Mouse (Mus musculus): ENCODE results near the gene Etfrf1. TPM values are rescaled to one million over a fixed set of nuclear protein-coding genes. Genes with fewer than 3 reads are reported as not detected.

Gene Etfrf1
- polyA plus RNA-seq, 1 experiment from 2014 or later, result 15.4 TPM

DNA sequence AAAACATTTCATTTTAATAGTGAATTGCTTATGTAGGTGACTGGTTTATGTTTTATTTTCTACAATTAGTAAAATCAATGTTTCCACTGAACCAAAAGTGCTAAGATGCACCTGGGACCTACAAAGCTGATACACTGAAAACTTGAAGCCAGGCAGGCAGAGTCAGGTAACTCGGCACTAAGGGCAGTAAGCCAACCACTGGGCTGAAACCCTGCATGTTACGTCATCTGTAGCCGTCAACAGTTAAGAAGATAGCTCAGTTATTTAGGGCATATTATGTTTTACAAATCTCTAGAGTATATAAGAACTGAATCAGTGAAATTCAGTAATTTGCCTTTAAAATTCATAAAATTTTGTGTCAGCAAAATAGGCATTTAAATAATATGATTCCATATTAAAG lies 15.4 kb downstream of the Etfrf1 start:
- H3K4me2 ChIP-seq, result no peak overlapping the region
- no peak overlapping the region for H3K4me3 ChIP-seq (replicated peaks)
- WGBS (ENCODE audit: insufficient replicate concordance), result 82% methylated on average over 3 of the region's 3 CpGs
- H3K4me1 ChIP-seq (replicated peaks), result no peaks in the 10 kb centered on the region
- H3K27me3 ChIP-seq, result no peaks in the 10 kb centered on the region
- peaks cover 48% of the 10 kb centered on the region for H3K36me3 ChIP-seq (replicated peaks)
- no peaks in the 10 kb centered on the region for H3K9me3 ChIP-seq (replicated peaks)
- ATAC-seq (ENCODE audit: insufficient read depth), result no peak
- H3K9ac ChIP-seq, result no peak overlapping the region
- H3K27ac ChIP-seq (replicated peaks), result no peak overlapping the region

GRCm38 (mm10) chr6:145234391-145234790 lies 23.5 kb downstream of the Etfrf1 start:
- Histone ChIP-seq H3K27me3 (no peaks in the 10 kb centered on the region), H3K9ac (no peak overlapping the region), H3K27ac (replicated peaks) (no peak overlapping the region), H3K4me1 (replicated peaks) (no peaks in the 10 kb centered on the region), H3K36me3 (replicated peaks) (peaks cover 39% of the 10 kb centered on the region), H3K4me2 (no peak overlapping the region), H3K9me3 (replicated peaks) (no peaks in the 10 kb centered on the region), H3K4me3 (replicated peaks) (no peak overlapping the region)
- 75% methylated on average over 1 of the region's 1 CpGs for WGBS (ENCODE audit: insufficient replicate concordance)
- ATAC-seq (ENCODE audit: insufficient read depth), result no peak

GRCm38 (mm10) chr6:145235367-145235766 lies 24.4 kb downstream of the Etfrf1 start:
- H3K9me3 ChIP-seq (replicated peaks), result no peaks in the 10 kb centered on the region
- H3K4me3 ChIP-seq (replicated peaks), result no peak overlapping the region
- no peaks in the 10 kb centered on the region for H3K27me3 ChIP-seq
- WGBS (ENCODE audit: insufficient replicate concordance), result 79% methylated on average over 6 of the region's 6 CpGs
- H3K36me3 ChIP-seq (replicated peaks), result peaks cover 42% of the 10 kb centered on the region
- no peak for ATAC-seq (ENCODE audit: insufficient read depth)
- no peak overlapping the region for H3K27ac ChIP-seq (replicated peaks)
- H3K4me1 ChIP-seq (replicated peaks), result no peaks in the 10 kb centered on the region
- no peak overlapping the region for H3K9ac ChIP-seq
- no peak overlapping the region for H3K4me2 ChIP-seq

DNA sequence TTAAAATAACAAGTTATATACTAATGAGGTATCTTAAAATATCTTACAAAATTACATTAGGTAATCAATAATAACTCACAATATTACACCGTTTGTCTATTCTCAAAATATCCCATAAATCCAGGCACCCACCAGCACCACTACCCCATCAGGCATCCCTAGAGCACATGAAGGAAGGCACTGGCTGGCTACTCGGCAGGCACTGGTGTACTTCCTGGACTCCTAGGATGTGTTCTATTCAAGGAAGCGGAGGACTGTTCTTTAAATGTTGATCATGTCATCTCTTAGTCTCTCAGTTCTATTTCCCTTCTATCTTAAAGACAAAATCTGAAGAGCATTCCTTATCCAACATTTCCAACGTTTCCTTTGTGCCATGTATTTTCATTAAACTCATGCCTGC lies 26.2 kb downstream of the Etfrf1 start:
- Histone ChIP-seq H3K9me3 (replicated peaks) (no peaks in the 10 kb centered on the region), H3K27ac (replicated peaks) (no peak overlapping the region), H3K27me3 (no peaks in the 10 kb centered on the region), H3K36me3 (replicated peaks) (peaks cover 42% of the 10 kb centered on the region), H3K4me3 (replicated peaks) (no peak overlapping the region), H3K4me1 (replicated peaks) (no peaks in the 10 kb centered on the region), H3K4me2 (no peak overlapping the region), H3K9ac (no peak overlapping the region)
- ATAC-seq (ENCODE audit: insufficient read depth), result no peak
- 68% methylated on average over 4 of the region's 4 CpGs for WGBS (ENCODE audit: insufficient replicate concordance)

GRCm38 (mm10) chr6:145240285-145240684 lies 29.4 kb downstream of the Etfrf1 start:
- H3K9ac ChIP-seq, result no peak overlapping the region
- no peaks in the 10 kb centered on the region for H3K27me3 ChIP-seq
- peaks cover 53% of the 10 kb centered on the region for H3K36me3 ChIP-seq (replicated peaks)
- no peak overlapping the region for H3K4me3 ChIP-seq (replicated peaks)
- H3K4me2 ChIP-seq, result no peak overlapping the region
- H3K4me1 ChIP-seq (replicated peaks), result no peaks in the 10 kb centered on the region; the same call in 1 of the 2 replicates
- ATAC-seq (ENCODE audit: insufficient read depth), result no peak
- no peaks in the 10 kb centered on the region for H3K9me3 ChIP-seq (replicated peaks)
- WGBS (ENCODE audit: insufficient replicate concordance), result 80% methylated on average over 6 of the region's 6 CpGs
- H3K27ac ChIP-seq (replicated peaks), result no peak overlapping the region

- H3K36me3 ChIP-seq (replicated peaks), result peaks cover 64% of the 10 kb centered on the region
- no peak overlapping the region for H3K4me3 ChIP-seq (replicated peaks)
- no peak for ATAC-seq (ENCODE audit: insufficient read depth)
- 38% methylated on average over 1 of the region's 1 CpGs for WGBS (ENCODE audit: insufficient replicate concordance)
- no peaks in the 10 kb centered on the region for H3K9me3 ChIP-seq (replicated peaks)
- H3K9ac ChIP-seq, result no peak overlapping the region
- H3K27ac ChIP-seq (replicated peaks), result no peak overlapping the region
- H3K4me1 ChIP-seq (replicated peaks), result peaks cover 8% of the 10 kb centered on the region
- H3K4me2 ChIP-seq, result no peak overlapping the region
- H3K27me3 ChIP-seq, result no peaks in the 10 kb centered on the region
Measured at GRCm38 (mm10) chr6:145242521-145242920, 31.6 kb downstream of the Etfrf1 start.

DNA sequence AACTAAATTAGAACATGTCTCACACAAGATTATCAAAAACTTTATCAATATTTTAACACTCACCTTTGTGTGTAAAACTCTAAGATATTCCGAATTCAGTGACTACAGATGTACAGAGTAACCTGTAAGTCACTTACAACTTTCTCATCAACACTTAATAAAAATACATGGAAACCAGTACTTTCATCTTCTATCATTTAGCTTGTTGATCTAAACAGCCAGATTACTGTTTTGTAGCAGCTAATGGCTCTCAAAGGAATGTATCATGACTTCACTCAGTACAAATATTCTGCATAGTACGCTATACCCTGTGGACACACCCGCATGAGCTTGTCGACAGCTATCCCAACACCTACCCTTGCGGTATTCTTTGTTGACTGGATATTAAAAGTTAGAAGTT lies 35.9 kb downstream of the Etfrf1 start:
- Histone ChIP-seq H3K4me2 (no peak overlapping the region), H3K9ac (no peak overlapping the region), H3K27me3 (peaks cover 7% of the 10 kb centered on the region; the same call in 1 of the 2 replicates), H3K36me3 (replicated peaks) (peaks cover 36% of the 10 kb centered on the region), H3K27ac (replicated peaks) (no peak overlapping the region), H3K4me1 (replicated peaks) (peaks cover 30% of the 10 kb centered on the region), H3K9me3 (replicated peaks) (no peaks in the 10 kb centered on the region), H3K4me3 (replicated peaks) (no peak overlapping the region)
- no peak for ATAC-seq (ENCODE audit: insufficient read depth)
- WGBS (ENCODE audit: insufficient replicate concordance), result 88% methylated on average over 5 of the region's 5 CpGs

- peaks cover 10% of the 10 kb centered on the region; the same call in 1 of the 2 replicates for H3K27me3 ChIP-seq
- ATAC-seq (ENCODE audit: insufficient read depth), result no peak
- no peak overlapping the region for H3K9ac ChIP-seq
- H3K4me2 ChIP-seq, result peak overlapping the region; percentile 95
- WGBS (ENCODE audit: insufficient replicate concordance), result 67% methylated on average over 3 of the region's 3 CpGs
- H3K4me1 ChIP-seq (replicated peaks), result peaks cover 30% of the 10 kb centered on the region
- 0 out of 2 replicates have a peak overlapping the region, but pooled peaks have one; percentile 34 for H3K27ac ChIP-seq (replicated peaks)
- H3K4me3 ChIP-seq (replicated peaks), result peak overlapping the region; percentile 24
- peaks cover 34% of the 10 kb centered on the region for H3K36me3 ChIP-seq (replicated peaks)
- no peaks in the 10 kb centered on the region for H3K9me3 ChIP-seq (replicated peaks)
Measured at GRCm38 (mm10) chr6:145247886-145248285, 37.0 kb downstream of the Etfrf1 start.

DNA sequence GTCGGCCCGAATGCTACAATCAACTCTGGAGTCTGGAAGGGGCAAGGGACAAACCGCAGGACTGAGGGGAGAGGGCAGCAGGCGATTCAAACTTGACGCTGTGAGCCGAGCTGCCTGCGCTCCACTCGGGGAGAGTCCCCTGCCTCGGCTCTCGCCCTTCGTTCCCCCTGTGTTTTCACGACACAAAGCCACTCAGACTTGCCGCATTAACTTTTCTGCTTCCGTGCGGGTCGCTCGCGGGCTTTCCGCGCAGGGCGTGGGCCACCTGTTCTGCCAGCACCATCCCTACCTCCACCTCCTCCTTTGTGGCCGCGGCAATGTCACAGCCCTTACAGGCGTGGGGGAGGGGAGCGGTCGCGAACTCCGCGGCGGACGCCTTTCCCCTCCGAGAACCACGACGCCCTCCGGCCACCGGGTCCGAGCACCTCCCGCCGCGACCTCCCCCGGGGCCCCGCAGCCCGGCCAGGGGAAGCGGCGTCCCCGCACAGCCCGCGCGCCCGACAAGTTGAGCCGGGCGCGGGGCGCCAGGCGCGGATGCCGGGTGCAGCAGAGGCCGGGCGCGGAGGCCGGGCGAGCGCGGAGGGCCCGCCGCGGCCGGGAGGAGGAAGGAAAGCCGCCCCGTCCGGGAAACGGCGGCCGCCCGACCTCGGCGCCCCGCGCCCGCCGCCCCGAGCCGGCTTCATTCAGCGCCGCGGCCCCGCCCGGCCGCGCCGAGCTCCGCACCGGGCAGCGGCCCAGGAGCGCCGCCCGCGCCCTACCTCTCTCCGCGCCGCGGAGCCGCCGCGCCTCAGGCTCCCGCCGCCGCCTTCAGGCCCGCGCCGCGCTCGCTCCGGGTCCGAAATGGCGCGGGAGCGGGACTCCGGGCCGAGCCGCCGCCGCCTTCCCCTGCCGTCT lies 38.6 kb downstream of the Etfrf1 start:
- under 1% methylated on average over 100 of the region's 124 CpGs for WGBS (ENCODE audit: insufficient replicate concordance)

GRCm38 (mm10) chr6:145250185-145250791 lies 39.4 kb downstream of the Etfrf1 start, which contains the start of gene Kras:
TSS of gene Kras (minus strand) at chr6:145250239.
- Histone ChIP-seq H3K36me3 (replicated peaks) (peaks cover 15% of the 10 kb centered on the region), H3K27ac (replicated peaks) (peak within 1 kb of the TSS; percentile 87), H3K9ac (peak within 1 kb of the TSS; percentile 95), H3K4me2 (peak within 1 kb of the TSS; percentile 95), H3K9me3 (replicated peaks) (no peaks in the 10 kb centered on the region), H3K27me3 (peaks cover 14% of the 10 kb centered on the region), H3K4me3 (replicated peaks) (peak within 1 kb of the TSS; percentile 88), H3K4me1 (replicated peaks) (peaks cover 30% of the 10 kb centered on the region)
- peak; percentile 90 for ATAC-seq (ENCODE audit: insufficient read depth)
- under 1% methylated on average over 73 of the region's 83 CpGs for WGBS (ENCODE audit: insufficient replicate concordance)

More for the DNA sequence above, 38.6 kb downstream of the Etfrf1 start:
- Histone ChIP-seq H3K27me3 (peaks cover 14% of the 10 kb centered on the region), H3K9ac (peak overlapping the region; percentile 95), H3K27ac (replicated peaks) (peak overlapping the region; percentile 87), H3K36me3 (replicated peaks) (peaks cover 23% of the 10 kb centered on the region), H3K9me3 (replicated peaks) (no peaks in the 10 kb centered on the region), H3K4me1 (replicated peaks) (peaks cover 30% of the 10 kb centered on the region), H3K4me2 (peak overlapping the region; percentile 95), H3K4me3 (replicated peaks) (peak overlapping the region; percentile 88)
- peak; percentile 79 for ATAC-seq (ENCODE audit: insufficient read depth)

DNA sequence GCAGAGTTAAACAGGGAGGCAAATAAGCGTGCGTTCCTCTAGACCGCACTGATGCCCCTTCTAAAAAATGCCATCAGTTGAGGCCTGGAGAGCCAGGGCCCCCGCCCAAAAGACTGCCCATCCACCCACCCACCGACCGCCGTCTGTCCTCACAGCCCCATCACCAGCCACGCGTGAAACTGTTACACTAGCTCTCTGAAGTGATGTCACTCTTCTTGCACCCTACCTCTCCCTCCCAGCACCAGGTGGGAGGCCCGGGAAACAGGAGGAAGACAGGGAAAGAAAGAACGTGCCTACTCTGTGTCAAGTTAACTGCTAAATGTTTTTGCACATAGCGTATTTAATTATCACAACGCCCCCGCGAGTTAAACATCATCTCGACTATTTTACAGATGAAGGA lies 39.9 kb downstream of the Etfrf1 start:
- no peak for ATAC-seq (ENCODE audit: insufficient read depth)
- Histone ChIP-seq H3K4me3 (replicated peaks) (peak overlapping the region; percentile 88), H3K9me3 (replicated peaks) (no peaks in the 10 kb centered on the region), H3K27ac (replicated peaks) (peak overlapping the region; percentile 87), H3K27me3 (peaks cover 14% of the 10 kb centered on the region), H3K4me1 (replicated peaks) (peaks cover 30% of the 10 kb centered on the region), H3K4me2 (peak overlapping the region; percentile 95), H3K9ac (peak overlapping the region; percentile 95), H3K36me3 (replicated peaks) (peaks cover 10% of the 10 kb centered on the region)
- 15% methylated on average over 16 of the region's 16 CpGs for WGBS (ENCODE audit: insufficient replicate concordance)

Data from liver, embryonic 15.5 days (tissue).